Mouse (Mus musculus) ES-CJ7 (cell line): ENCODE measurements around the gene Slc39a13.
A peak's percentile ranks its signal among the peaks of the same experiment; 100 is the strongest.
"Not testable (repeated sequence)": the region's sequence is repeated elsewhere in the genome, so short reads cannot be mapped to it uniquely, and the experiment has no call there.

Source experiments
- DNase-seq: peaks from one replicate; pipeline ENCODE4 v3.0.0; 2011; ENCODE audit warnings: low read depth, low spot score

Gene Slc39a13

DNA sequence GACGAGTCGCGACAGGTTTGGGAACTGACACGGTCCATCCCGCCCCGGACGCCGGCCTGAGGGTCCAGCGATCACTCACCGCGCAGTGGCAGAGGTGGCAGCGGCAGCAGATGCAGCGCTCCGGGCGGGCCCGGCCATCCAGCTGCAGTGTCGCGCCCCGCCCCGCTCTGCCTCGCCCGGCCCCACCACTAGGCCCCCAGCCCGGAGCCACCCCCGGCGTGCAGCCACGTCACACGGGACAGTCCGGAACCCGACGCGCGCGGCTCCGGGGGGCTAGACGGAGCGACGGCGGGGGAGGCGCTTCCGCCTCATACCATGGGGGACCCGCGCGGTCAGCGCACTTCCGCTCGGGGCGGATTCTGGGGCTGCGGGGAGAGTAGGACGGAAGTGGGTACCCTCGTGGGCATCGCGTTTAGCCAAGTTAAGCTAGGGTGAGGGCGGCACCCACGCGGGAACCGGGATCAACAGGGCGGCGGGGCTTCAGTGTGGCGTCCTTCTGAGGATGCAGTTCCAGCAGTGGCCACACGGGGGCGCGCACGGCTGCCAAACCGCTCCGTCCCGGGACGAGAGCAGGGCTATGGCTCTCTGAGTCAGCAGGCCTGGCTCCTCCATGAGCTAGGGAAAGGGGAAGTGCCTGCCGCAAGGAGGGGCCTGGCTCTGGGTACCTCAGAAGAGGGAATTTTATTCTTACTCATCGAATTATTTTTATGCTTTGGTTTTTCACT lies at the start of gene Slc39a13:
TSS of gene Slc39a13 (minus strand) at position 342 of the 725 bp plus-strand sequence.
- DNase-seq = peak; percentile 94

GRCm38 (mm10) chr2:91119551-91119950 lies 49.3 kb upstream of the Slc39a13 start:
- no peak for DNase-seq

DNA sequence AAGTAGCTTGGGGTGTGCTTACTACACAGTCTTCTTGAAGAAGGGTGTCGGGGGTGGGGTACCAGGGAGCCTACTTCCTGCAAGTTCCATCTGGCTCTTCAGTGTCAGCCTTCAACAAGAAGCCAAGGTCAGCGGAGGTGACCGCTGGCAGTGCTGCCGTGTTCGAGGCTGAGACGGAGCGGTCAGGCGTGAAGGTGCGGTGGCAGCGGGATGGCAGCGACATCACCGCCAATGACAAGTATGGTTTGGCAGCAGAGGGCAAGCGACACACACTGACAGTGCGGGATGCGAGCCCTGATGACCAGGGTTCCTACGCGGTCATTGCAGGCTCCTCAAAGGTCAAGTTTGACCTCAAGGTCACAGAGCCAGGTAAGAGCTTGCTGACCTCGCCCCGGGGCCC lies 48.8 kb upstream of the Slc39a13 start:
- DNase-seq = no peak

GRCm38 (mm10) chr2:91118647-91119046 lies 48.4 kb upstream of the Slc39a13 start:
- no peak for DNase-seq

DNA sequence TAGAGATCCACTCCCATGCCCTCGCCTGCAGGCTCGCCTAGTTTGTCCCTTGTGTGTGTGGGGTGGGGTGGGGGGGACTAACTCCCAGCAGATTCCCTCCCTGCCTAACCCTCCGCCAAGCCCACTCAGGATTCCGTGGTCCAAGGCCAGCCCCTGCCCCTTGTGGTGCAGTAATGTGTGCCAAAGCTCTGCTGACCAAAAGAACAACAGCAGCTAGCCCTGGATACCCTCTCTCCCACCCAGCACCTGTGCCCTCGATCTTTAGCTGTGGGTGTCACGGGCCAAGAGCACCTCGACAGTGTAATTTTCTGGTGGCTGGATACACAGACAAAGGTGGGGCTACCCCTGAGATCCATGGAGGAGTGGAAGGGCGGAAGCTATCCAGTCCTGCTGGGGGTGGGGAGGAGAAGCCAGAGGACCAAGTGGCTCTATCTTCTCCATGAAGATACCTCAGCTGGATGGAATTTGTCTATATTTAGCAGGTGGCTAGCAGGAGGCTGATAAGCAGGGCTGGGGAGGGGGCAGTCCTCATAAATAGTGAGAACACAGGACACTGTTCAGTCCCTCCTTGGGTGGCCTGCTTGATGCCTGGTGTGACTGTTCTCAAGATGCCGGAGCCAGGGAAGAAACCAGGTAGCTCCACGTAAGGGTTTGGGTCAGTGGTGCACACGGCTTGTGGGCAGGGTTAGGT lies 47.5 kb upstream of the Slc39a13 start, which contains the start of gene Mybpc3:
TSS of gene Mybpc3 (plus strand) at position 560 of the 691 bp plus-strand sequence.
- DNase-seq = no peak

- DNase-seq = no peak
Measured at GRCm38 (mm10) chr2:91116842-91117241, 46.6 kb upstream of the Slc39a13 start.

- DNase-seq = no peak
Measured at GRCm38 (mm10) chr2:91115578-91115970, 45.4 kb upstream of the Slc39a13 start.

- DNase-seq = peak; percentile 94
Measured at GRCm38 (mm10) chr2:91114781-91115577, 44.8 kb upstream of the Slc39a13 start.

- DNase-seq = no peak
Measured at GRCm38 (mm10) chr2:91113852-91114251, 43.6 kb upstream of the Slc39a13 start.

- no peak for DNase-seq
Measured at GRCm38 (mm10) chr2:91113334-91113733, 43.1 kb upstream of the Slc39a13 start.

DNA sequence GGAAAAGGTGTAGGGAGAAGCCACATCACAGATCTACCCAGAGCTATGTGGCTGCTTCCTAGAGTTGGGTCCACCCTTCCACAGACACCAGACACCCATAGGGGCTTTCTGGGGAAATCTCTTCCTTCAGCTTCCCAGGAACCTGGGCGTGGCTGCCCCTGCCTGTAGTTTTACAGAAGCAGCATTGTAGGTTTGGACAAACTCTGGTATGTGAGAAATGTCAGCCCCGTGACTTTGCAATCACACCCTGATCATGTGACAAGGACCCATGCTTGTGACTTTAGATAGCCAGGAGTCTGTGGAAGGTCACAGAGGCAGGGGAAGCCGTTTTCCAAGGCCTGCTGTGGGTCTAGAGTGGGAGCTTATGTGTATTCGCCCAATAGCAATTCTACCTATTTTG lies 42.3 kb upstream of the Slc39a13 start:
- peak; percentile 80 for DNase-seq

DNA sequence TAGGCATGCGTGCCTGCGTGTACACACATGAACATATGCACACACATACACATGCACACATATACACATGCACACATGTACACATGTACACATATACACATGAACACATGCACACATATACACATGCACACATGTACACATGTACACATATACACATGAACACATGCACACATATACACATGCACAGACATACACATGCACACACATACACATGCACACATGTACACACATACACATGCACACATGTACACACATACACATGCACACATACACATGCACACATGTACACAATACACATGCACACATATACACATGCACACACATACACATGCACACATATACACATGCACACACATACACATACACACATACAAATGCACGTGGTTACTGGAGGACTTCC lies 41.6 kb upstream of the Slc39a13 start:
- DNase-seq = not testable (repeated sequence)

GRCm38 (mm10) chr2:91110429-91110828 lies 40.2 kb upstream of the Slc39a13 start:
- peak; percentile 72 for DNase-seq

- no peak for DNase-seq
Measured at GRCm38 (mm10) chr2:91109807-91110385, 39.7 kb upstream of the Slc39a13 start.

DNA sequence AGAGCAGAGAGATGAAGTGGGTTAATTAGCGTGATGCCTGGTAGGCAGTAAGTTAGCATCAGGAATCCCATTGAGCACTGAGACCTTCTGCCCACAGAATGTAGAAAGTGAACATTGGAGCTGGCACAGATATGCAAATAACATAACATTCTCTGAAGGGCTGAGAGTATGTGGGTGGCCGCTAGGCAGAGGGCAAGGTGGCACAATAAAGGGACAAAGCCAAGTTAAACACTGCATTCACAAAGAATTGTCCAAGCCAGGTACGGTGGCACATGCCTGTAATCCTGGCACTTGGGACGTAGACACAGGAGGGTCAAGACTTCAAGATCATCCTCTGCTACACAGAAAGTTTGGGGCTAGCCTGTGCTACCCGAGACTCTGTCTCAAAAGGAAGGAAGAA lies 39.0 kb upstream of the Slc39a13 start:
- DNase-seq = no peak

GRCm38 (mm10) chr2:91108156-91108555 lies 37.9 kb upstream of the Slc39a13 start:
- no peak for DNase-seq

GRCm38 (mm10) chr2:91101124-91101740 lies 31.0 kb upstream of the Slc39a13 start:
- peak; percentile 85 for DNase-seq

DNA sequence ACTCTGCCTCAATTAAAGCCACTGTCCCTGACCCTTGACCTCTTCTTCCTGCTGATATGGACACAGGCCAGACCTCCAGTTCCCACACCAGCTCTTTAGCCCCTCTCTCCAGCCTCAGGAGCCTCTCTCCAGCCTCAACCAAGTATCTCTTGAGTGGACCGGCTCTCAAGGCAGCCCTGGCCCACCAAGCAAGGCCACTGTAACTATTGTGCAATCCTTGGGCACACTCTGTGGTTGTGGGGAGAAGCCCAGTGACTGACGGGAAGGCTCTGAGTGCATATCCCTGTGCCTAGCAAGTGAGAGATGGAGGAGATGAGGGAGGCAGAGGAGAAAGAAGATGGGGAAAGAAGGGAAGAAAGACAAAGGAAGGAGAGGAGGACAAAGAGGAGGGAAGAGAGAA lies 27.9 kb upstream of the Slc39a13 start:
- no peak for DNase-seq

GRCm38 (mm10) chr2:91097015-91097414 lies 26.8 kb upstream of the Slc39a13 start:
- DNase-seq = no peak

DNA sequence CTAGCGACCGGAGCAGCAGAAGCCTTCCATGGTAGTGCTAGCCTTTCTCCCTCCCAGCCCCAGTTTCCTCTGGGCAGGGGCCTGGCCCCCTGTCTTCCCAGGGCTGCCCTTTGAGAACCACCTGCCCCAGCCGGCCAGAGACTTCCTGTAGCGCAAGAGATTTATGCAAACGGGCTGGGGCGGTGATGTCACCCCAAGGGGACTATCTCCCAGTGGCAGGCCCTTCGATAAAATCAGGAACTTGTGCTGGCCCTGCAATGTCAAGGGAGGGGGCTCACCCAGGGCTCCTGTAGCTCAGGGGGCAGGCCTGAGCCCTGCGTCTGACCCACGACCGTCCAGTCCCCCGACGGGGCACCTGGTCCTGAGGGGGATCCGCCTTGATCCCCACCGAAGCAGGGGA lies 26.3 kb upstream of the Slc39a13 start:
- no peak for DNase-seq

DNA sequence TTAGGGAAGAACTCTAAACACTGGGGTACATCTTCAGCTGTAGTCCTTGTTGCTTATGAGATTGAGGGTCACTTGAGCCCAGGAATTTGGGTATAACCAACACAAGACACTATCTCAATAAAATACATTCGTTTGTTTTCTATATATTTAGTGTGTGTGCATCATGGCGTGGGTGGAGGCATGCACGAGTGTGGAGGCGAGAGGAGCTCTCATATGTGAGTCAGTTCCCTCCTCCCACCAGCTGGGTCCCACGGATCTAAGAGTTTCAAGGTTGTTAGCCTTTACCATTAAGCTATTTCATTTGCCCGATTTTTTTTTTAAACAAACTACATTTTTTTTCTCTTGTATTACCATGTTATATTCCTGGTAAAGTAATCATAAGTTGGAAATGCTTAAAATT lies 20.6 kb upstream of the Slc39a13 start:
- DNase-seq = no peak
